Mouse (Mus musculus): Measurements from ENCODE around the gene Pappa2. TPM values are rescaled to one million over a fixed set of nuclear protein-coding genes. Genes with fewer than 3 reads are reported as not detected.

Gene Pappa2
- polyA plus RNA-seq, 1 experiment from 2014 or later = 1.1 TPM

- Histone ChIP-seq H3K4me1 (replicated peaks; ENCODE audit: control insufficient read depth, insufficient read depth, low read length) (no peaks in the 10 kb centered on the region), H3K27me3 (ENCODE audit: control insufficient read depth, insufficient read depth, low read depth, low read length) (no peaks in the 10 kb centered on the region), H3K4me3 (ENCODE audit: low read length) (no peak overlapping the region), H3K9ac (ENCODE audit: low read length) (no peak overlapping the region), H3K36me3 (ENCODE audit: control insufficient read depth, insufficient read depth, low read length) (no peaks in the 10 kb centered on the region), H3K27ac (ENCODE audit: low read length) (peak overlapping the region; percentile 77; the same call in 1 of the 2 replicates), H3K9me3 (ENCODE audit: control insufficient read depth, low read length) (no peaks in the 10 kb centered on the region), H3K4me2 (ENCODE audit: low read depth, low read length) (no peak overlapping the region)
- no peak for ATAC-seq (ENCODE audit: low read depth)
- 53% methylated on average over 2 of the region's 2 CpGs for WGBS
Observed at GRCm38 (mm10) chr1:158700147-158700546, 280.1 kb downstream of the Pappa2 start.

- 60% methylated on average over 2 of the region's 2 CpGs for WGBS
- H3K27ac ChIP-seq (ENCODE audit: low read length) = peak overlapping the region; percentile 77
- peak; percentile 92 for ATAC-seq (ENCODE audit: low read depth)
Observed at GRCm38 (mm10) chr1:158699276-158699675, 281.0 kb downstream of the Pappa2 start.

GRCm38 (mm10) chr1:158697859-158698569 is 282.3 kb downstream of the Pappa2 start:
- no peaks in the 10 kb centered on the region for H3K36me3 ChIP-seq (ENCODE audit: control insufficient read depth, insufficient read depth, low read length)
- H3K27ac ChIP-seq (ENCODE audit: low read length) = no peak overlapping the region
- 86% methylated on average over 10 of the region's 10 CpGs for WGBS
- no peak overlapping the region for H3K9ac ChIP-seq (ENCODE audit: low read length)
- no peak for ATAC-seq (ENCODE audit: low read depth)
- no peak overlapping the region for H3K4me3 ChIP-seq (ENCODE audit: low read length)
- no peaks in the 10 kb centered on the region for H3K27me3 ChIP-seq (ENCODE audit: control insufficient read depth, insufficient read depth, low read depth, low read length)
- no peak overlapping the region for H3K4me2 ChIP-seq (ENCODE audit: low read depth, low read length)
- no peaks in the 10 kb centered on the region for H3K9me3 ChIP-seq (ENCODE audit: control insufficient read depth, low read length)
- no peaks in the 10 kb centered on the region for H3K4me1 ChIP-seq (replicated peaks; ENCODE audit: control insufficient read depth, insufficient read depth, low read length)

More at GRCm38 (mm10) chr1:158699276-158699675, 281.0 kb downstream of the Pappa2 start:
- no peaks in the 10 kb centered on the region for H3K36me3 ChIP-seq (ENCODE audit: control insufficient read depth, insufficient read depth, low read length)
- H3K9me3 ChIP-seq (ENCODE audit: control insufficient read depth, low read length) = no peaks in the 10 kb centered on the region
- H3K4me1 ChIP-seq (replicated peaks; ENCODE audit: control insufficient read depth, insufficient read depth, low read length) = no peaks in the 10 kb centered on the region
- no peak overlapping the region for H3K9ac ChIP-seq (ENCODE audit: low read length)
- H3K27me3 ChIP-seq (ENCODE audit: control insufficient read depth, insufficient read depth, low read depth, low read length) = no peaks in the 10 kb centered on the region
- H3K4me3 ChIP-seq (ENCODE audit: low read length) = no peak overlapping the region
- H3K4me2 ChIP-seq (ENCODE audit: low read depth, low read length) = no peak overlapping the region

- H3K27me3 ChIP-seq (ENCODE audit: control insufficient read depth, insufficient read depth, low read depth, low read length) = no peaks in the 10 kb centered on the region
- ATAC-seq (ENCODE audit: low read depth) = no peak
- no peak overlapping the region for H3K4me3 ChIP-seq (ENCODE audit: low read length)
- H3K4me2 ChIP-seq (ENCODE audit: low read depth, low read length) = no peak overlapping the region
- 63% methylated on average over 3 of the region's 3 CpGs for WGBS
- no peaks in the 10 kb centered on the region for H3K4me1 ChIP-seq (replicated peaks; ENCODE audit: control insufficient read depth, insufficient read depth, low read length)
- H3K27ac ChIP-seq (ENCODE audit: low read length) = no peak overlapping the region
- no peaks in the 10 kb centered on the region for H3K9me3 ChIP-seq (ENCODE audit: control insufficient read depth, low read length)
- no peaks in the 10 kb centered on the region for H3K36me3 ChIP-seq (ENCODE audit: control insufficient read depth, insufficient read depth, low read length)
- H3K9ac ChIP-seq (ENCODE audit: low read length) = no peak overlapping the region
Observed at GRCm38 (mm10) chr1:158697423-158697822, 282.9 kb downstream of the Pappa2 start.

GRCm38 (mm10) chr1:158687726-158688125 is 292.6 kb downstream of the Pappa2 start:
- no peaks in the 10 kb centered on the region for H3K27me3 ChIP-seq (ENCODE audit: control insufficient read depth, insufficient read depth, low read depth, low read length)
- H3K4me3 ChIP-seq (ENCODE audit: low read length) = no peak overlapping the region
- no peak overlapping the region for H3K27ac ChIP-seq (ENCODE audit: low read length)
- no peaks in the 10 kb centered on the region for H3K4me1 ChIP-seq (replicated peaks; ENCODE audit: control insufficient read depth, insufficient read depth, low read length)
- H3K36me3 ChIP-seq (ENCODE audit: control insufficient read depth, insufficient read depth, low read length) = no peaks in the 10 kb centered on the region
- no peak overlapping the region for H3K4me2 ChIP-seq (ENCODE audit: low read depth, low read length)
- no peak for ATAC-seq (ENCODE audit: low read depth)
- no peaks in the 10 kb centered on the region for H3K9me3 ChIP-seq (ENCODE audit: control insufficient read depth, low read length)
- no peak overlapping the region for H3K9ac ChIP-seq (ENCODE audit: low read length)
- WGBS = 42% methylated on average over 1 of the region's 1 CpGs

GRCm38 (mm10) chr1:158669971-158670592 is 310.2 kb downstream of the Pappa2 start:
- H3K36me3 ChIP-seq (ENCODE audit: control insufficient read depth, insufficient read depth, low read length) = no peaks in the 10 kb centered on the region
- H3K4me2 ChIP-seq (ENCODE audit: low read depth, low read length) = no peak overlapping the region
- no peaks in the 10 kb centered on the region for H3K27me3 ChIP-seq (ENCODE audit: control insufficient read depth, insufficient read depth, low read depth, low read length)
- H3K9ac ChIP-seq (ENCODE audit: low read length) = no peak overlapping the region
- no peak overlapping the region for H3K4me3 ChIP-seq (ENCODE audit: low read length)
- 29% methylated on average over 3 of the region's 3 CpGs for WGBS
- no peak overlapping the region for H3K27ac ChIP-seq (ENCODE audit: low read length)
- H3K9me3 ChIP-seq (ENCODE audit: control insufficient read depth, low read length) = no peaks in the 10 kb centered on the region
- H3K4me1 ChIP-seq (replicated peaks; ENCODE audit: control insufficient read depth, insufficient read depth, low read length) = no peaks in the 10 kb centered on the region
- peak; percentile 83 for ATAC-seq (ENCODE audit: low read depth)

GRCm38 (mm10) chr1:158666001-158666400 is 314.3 kb downstream of the Pappa2 start:
- Histone ChIP-seq H3K4me2 (ENCODE audit: low read depth, low read length) (no peak overlapping the region), H3K27ac (ENCODE audit: low read length) (no peak overlapping the region), H3K27me3 (ENCODE audit: control insufficient read depth, insufficient read depth, low read depth, low read length) (no peaks in the 10 kb centered on the region), H3K9ac (ENCODE audit: low read length) (no peak overlapping the region), H3K4me1 (replicated peaks; ENCODE audit: control insufficient read depth, insufficient read depth, low read length) (no peaks in the 10 kb centered on the region), H3K9me3 (ENCODE audit: control insufficient read depth, low read length) (no peaks in the 10 kb centered on the region), H3K36me3 (ENCODE audit: control insufficient read depth, insufficient read depth, low read length) (no peaks in the 10 kb centered on the region), H3K4me3 (ENCODE audit: low read length) (no peak overlapping the region)
- no peak for ATAC-seq (ENCODE audit: low read depth)
- WGBS = 77% methylated on average over 3 of the region's 3 CpGs

Data from lung, embryonic 16.5 days (tissue).